Mouse (Mus musculus): ENCODE measurements around the gene Tmem236. TPM values are rescaled to one million over a fixed set of nuclear protein-coding genes. Genes with fewer than 3 reads are reported as not detected.

The Tmem236 gene
- total and polyA plus RNA-seq, 3 experiments: 0.05 TPM; not detected in 2

- no peak for TF ChIP-seq MXI1 (IDR thresholded peaks at IDR 0.05; ENCODE audit: low read depth, low read length)
- TF ChIP-seq ZKSCAN1 (IDR thresholded peaks at IDR 0.05; ENCODE audit: borderline replicate concordance, low read depth, low read length): no peak
- TF ChIP-seq PAX5 (IDR thresholded peaks at IDR 0.05; ENCODE audit: low read length): no peak
- TF ChIP-seq MAX (IDR thresholded peaks at IDR 0.05; ENCODE audit: low read length): no peak
- TF ChIP-seq NELFE (IDR thresholded peaks at IDR 0.05; ENCODE audit: low read depth, low read length): no peak
- TF ChIP-seq BHLHE40 (IDR thresholded peaks at IDR 0.05; ENCODE audit: low read depth, low read length): no peak
- TF ChIP-seq HCFC1 (IDR thresholded peaks at IDR 0.05; ENCODE audit: low read depth, low read length): no peak
- no peak for TF ChIP-seq ZMIZ1 (IDR thresholded peaks at IDR 0.05; ENCODE audit: low read depth, low read length)
- no peak for TF ChIP-seq EP300 (IDR thresholded peaks at IDR 0.05; ENCODE audit: low read length)
- Histone ChIP-seq H3K4me1 (ENCODE audit: control insufficient read depth in 1 of 2, insufficient read depth in 2 of 2) (no peaks in the 10 kb centered on the region), H3K36me3 (replicated peaks in 1 of 2; ENCODE audit: control insufficient read depth in 1 of 2, insufficient read depth in 1 of 2, low read length in 1 of 2) (peaks cover 16 to 59% of the 10 kb centered on the region in 2 experiments), H3K79me2 (replicated peaks; ENCODE audit: control insufficient read depth, extremely low read depth, insufficient read depth, poor library complexity, severe bottlenecking) (no peaks in the 10 kb centered on the region), H3K4me3 (replicated peaks in 1 of 3; ENCODE audit: low read depth in 2 of 3, low read length in 2 of 3, poor library complexity in 1 of 3) (no peak overlapping the region), H3K9ac (ENCODE audit: insufficient read depth, low read depth) (no peak overlapping the region), H3K27me3 (replicated peaks) (no peaks in the 10 kb centered on the region), H3K9me3 (replicated peaks; ENCODE audit: low read length) (no peaks in the 10 kb centered on the region), H3K27ac (ENCODE audit: insufficient read depth, low read depth) (no peak overlapping the region), H3K4me2 (ENCODE audit: insufficient read depth, low read depth, poor library complexity, severe bottlenecking) (no peak overlapping the region)
- dilution Hi-C loops (cut with MboI; ENCODE audit: extremely low pct_ligation_motif_present, extremely low pct_unique_long_range_greater_than_20kb, low sequenced_read_pairs): no loop called here
- DNase-seq (ENCODE audit: extremely low read depth): no peak
- in situ Hi-C loops (cut with MboI; ENCODE audit: low pct_ligation_motif_present, low pct_unique_long_range_greater_than_20kb, low sequenced_read_pairs): loop anchor here (10.0 kb wide), 1 partner anchor 82 kb away; the partner anchor contains the start of gene Hacd1
Observed at GRCm38 (mm10) chr2:14136906-14137305, 37.4 kb upstream of the Tmem236 start.

- H3K9ac ChIP-seq (ENCODE audit: insufficient read depth, low read depth): no peak overlapping the region
- dilution Hi-C loops (cut with MboI; ENCODE audit: extremely low pct_ligation_motif_present, extremely low pct_unique_long_range_greater_than_20kb, low sequenced_read_pairs): no loop called here
- no peaks in the 10 kb centered on the region for H3K27me3 ChIP-seq (replicated peaks)
- in situ Hi-C loops (cut with MboI; ENCODE audit: low pct_ligation_motif_present, low pct_unique_long_range_greater_than_20kb, low sequenced_read_pairs): loop anchor here (10.0 kb wide), 1 partner anchor 85 kb away; the partner anchor contains the start of gene Hacd1
- no peaks in the 10 kb centered on the region for H3K4me1 ChIP-seq (ENCODE audit: control insufficient read depth in 1 of 2, insufficient read depth in 2 of 2)
- H3K36me3 ChIP-seq (replicated peaks in 1 of 2; ENCODE audit: control insufficient read depth in 1 of 2, insufficient read depth in 1 of 2, low read length in 1 of 2): peaks cover 28 to 67% of the 10 kb centered on the region in 2 experiments
- no peak overlapping the region for H3K27ac ChIP-seq (ENCODE audit: insufficient read depth, low read depth)
- no peaks in the 10 kb centered on the region for H3K79me2 ChIP-seq (replicated peaks; ENCODE audit: control insufficient read depth, extremely low read depth, insufficient read depth, poor library complexity, severe bottlenecking)
- TF ChIP-seq TBP (conservative IDR thresholded peaks at IDR 0.05; ENCODE audit: low read depth, low read length) (no peak), TCF12 (IDR thresholded peaks at IDR 0.05; ENCODE audit: low read depth, low read length) (no peak), USF1 (IDR thresholded peaks at IDR 0.05; ENCODE audit: low read depth, low read length) (no peak)
- H3K9me3 ChIP-seq (replicated peaks; ENCODE audit: low read length): no peaks in the 10 kb centered on the region
- H3K4me3 ChIP-seq (replicated peaks in 1 of 3; ENCODE audit: low read depth in 2 of 3, low read length in 2 of 3, poor library complexity in 1 of 3): no peak overlapping the region
- DNase-seq (ENCODE audit: extremely low read depth): no peak
- H3K4me2 ChIP-seq (ENCODE audit: insufficient read depth, low read depth, poor library complexity, severe bottlenecking): no peak overlapping the region
Observed at GRCm38 (mm10) chr2:14139590-14139989, 34.7 kb upstream of the Tmem236 start.

- H3K9me3 ChIP-seq (replicated peaks; ENCODE audit: low read length): no peaks in the 10 kb centered on the region
- no peaks in the 10 kb centered on the region for H3K79me2 ChIP-seq (replicated peaks; ENCODE audit: control insufficient read depth, extremely low read depth, insufficient read depth, poor library complexity, severe bottlenecking)
- TF ChIP-seq CHD1 (IDR thresholded peaks at IDR 0.05; ENCODE audit: low read depth, low read length): no peak
- TF ChIP-seq PAX5 (IDR thresholded peaks at IDR 0.05; ENCODE audit: low read length): no peak
- TF ChIP-seq BHLHE40 (IDR thresholded peaks at IDR 0.05; ENCODE audit: low read depth, low read length): no peak
- no peak for TF ChIP-seq GABPA (IDR thresholded peaks at IDR 0.05; ENCODE audit: insufficient replicate concordance, low read depth, low read length)
- no peak for TF ChIP-seq MXI1 (IDR thresholded peaks at IDR 0.05; ENCODE audit: low read depth, low read length)
- H3K4me2 ChIP-seq (ENCODE audit: insufficient read depth, low read depth, poor library complexity, severe bottlenecking): no peak overlapping the region
- peaks cover 32 to 71% of the 10 kb centered on the region in 2 experiments for H3K36me3 ChIP-seq (replicated peaks in 1 of 2; ENCODE audit: control insufficient read depth in 1 of 2, insufficient read depth in 1 of 2, low read length in 1 of 2)
- DNase-seq (ENCODE audit: extremely low read depth): no peak
- H3K27ac ChIP-seq (ENCODE audit: insufficient read depth, low read depth): no peak overlapping the region
- H3K4me3 ChIP-seq (replicated peaks in 1 of 3; ENCODE audit: low read depth in 2 of 3, low read length in 2 of 3, poor library complexity in 1 of 3): no peak overlapping the region
- H3K9ac ChIP-seq (ENCODE audit: insufficient read depth, low read depth): no peak overlapping the region
- no peaks in the 10 kb centered on the region for H3K4me1 ChIP-seq (ENCODE audit: control insufficient read depth in 1 of 2, insufficient read depth in 2 of 2)
- dilution Hi-C loops (cut with MboI; ENCODE audit: extremely low pct_ligation_motif_present, extremely low pct_unique_long_range_greater_than_20kb, low sequenced_read_pairs): no loop called here
- in situ Hi-C loops (cut with MboI; ENCODE audit: low pct_ligation_motif_present, low pct_unique_long_range_greater_than_20kb, low sequenced_read_pairs): no loop called here
- H3K27me3 ChIP-seq (replicated peaks): no peaks in the 10 kb centered on the region
Observed at GRCm38 (mm10) chr2:14140044-14140443, 34.3 kb upstream of the Tmem236 start.
